In genomic region chr10:87094249-87094648, GRCm38 (mm10) we compare ENCODE assay signal across 8 mouse cellular contexts. TPM values are rescaled to one million over a fixed set of nuclear protein-coding genes. Genes with fewer than 3 reads are reported as not detected.
DNase-seq lines count a peak whose midpoint lies in the region; ATAC-seq and TF ChIP-seq lines count a peak whose summit lies in the region.

No protein-coding gene starts in this region.

- no peak overlapping the region for H3K27ac ChIP-seq in kidney, postnatal 0 days
- H3K27ac ChIP-seq in kidney, embryonic 14.5 days (ENCODE audit: low read depth, low read length): no peak overlapping the region
- H3K27ac ChIP-seq in forebrain, postnatal 0 days (ENCODE audit: low read depth, low read length): no peak overlapping the region
- H3K27ac ChIP-seq in neural tube, embryonic 13.5 days (replicated peaks): no peak overlapping the region
- H3K27ac ChIP-seq in intestine, embryonic 15.5 days: no peak overlapping the region

- in situ Hi-C loops in Patski (cut with MboI; ENCODE audit: low pct_unique_long_range_greater_than_20kb): no loop called here

- POLR2A ChIA-PET in Patski (lab: Charles Lee): no interaction called here

- no peaks in the 10 kb centered on the region for H3K9me3 ChIP-seq in kidney, postnatal 0 days (replicated peaks; ENCODE audit: low read length)
- H3K9me3 ChIP-seq in kidney, embryonic 14.5 days (ENCODE audit: control insufficient read depth, low read length): no peaks in the 10 kb centered on the region
- no peaks in the 10 kb centered on the region for H3K9me3 ChIP-seq in forebrain, postnatal 0 days (ENCODE audit: low read length)
- no peaks in the 10 kb centered on the region for H3K9me3 ChIP-seq in neural tube, embryonic 13.5 days
- no peaks in the 10 kb centered on the region for H3K9me3 ChIP-seq in intestine, embryonic 15.5 days

- DNase-seq in kidney, postnatal 0 days (ENCODE audit: low spot score): peak; percentile 32
- peak; percentile 71 to 77 for DNase-seq in B cell, adult 2 months
- no peak for DNase-seq in Patski (ENCODE audit: low read depth, low spot score)
- no peak for DNase-seq in forebrain, postnatal 0 days

- no peaks in the 10 kb centered on the region for H3K36me3 ChIP-seq in kidney, postnatal 0 days (ENCODE audit: insufficient read depth, low read length)
- H3K36me3 ChIP-seq in kidney, embryonic 14.5 days (ENCODE audit: control insufficient read depth, insufficient read depth, low read length): no peaks in the 10 kb centered on the region
- no peaks in the 10 kb centered on the region for H3K36me3 ChIP-seq in forebrain, postnatal 0 days (ENCODE audit: insufficient read depth)
- no peaks in the 10 kb centered on the region for H3K36me3 ChIP-seq in neural tube, embryonic 13.5 days
- no peaks in the 10 kb centered on the region for H3K36me3 ChIP-seq in intestine, embryonic 15.5 days

- peak; percentile 67 for TF ChIP-seq CTCF in kidney, postnatal 0 days (IDR thresholded peaks at IDR 0.05; ENCODE audit: low read depth)
- TF ChIP-seq CTCF in Patski (IDR thresholded peaks at IDR 0.05): peak; percentile 39
- TF ChIP-seq CTCF in forebrain, postnatal 0 days (IDR thresholded peaks at IDR 0.05; ENCODE audit: low read depth): peak; percentile 55

- CTCF ChIA-PET in Patski (lab: Charles Lee): no interaction called here

- no peak overlapping the region for H3K4me3 ChIP-seq in kidney, postnatal 0 days (replicated peaks; ENCODE audit: low read depth, low read length)
- H3K4me3 ChIP-seq in kidney, embryonic 14.5 days (ENCODE audit: low read length): no peak overlapping the region
- no peak overlapping the region for H3K4me3 ChIP-seq in forebrain, postnatal 0 days (ENCODE audit: low read depth, low read length)
- H3K4me3 ChIP-seq in neural tube, embryonic 13.5 days: no peak overlapping the region
- no peak overlapping the region for H3K4me3 ChIP-seq in intestine, embryonic 15.5 days (replicated peaks)

- H3K9ac ChIP-seq in kidney, postnatal 0 days (ENCODE audit: low read depth, low read length): no peak overlapping the region
- no peak overlapping the region for H3K9ac ChIP-seq in kidney, embryonic 14.5 days (ENCODE audit: low read depth, low read length)
- no peak overlapping the region for H3K9ac ChIP-seq in forebrain, postnatal 0 days
- no peak overlapping the region for H3K9ac ChIP-seq in neural tube, embryonic 13.5 days
- no peak overlapping the region for H3K9ac ChIP-seq in intestine, embryonic 15.5 days

- no peak for ATAC-seq in kidney, postnatal 0 days (replicated peaks; ENCODE audit: low FRiP score, low read depth)
- ATAC-seq in kidney, embryonic 14.5 days (ENCODE audit: low FRiP score, low TSS enrichment): no peak
- ATAC-seq in Patski: no peak
- peak; percentile 18; the same call in 1 of the 2 replicates for ATAC-seq in forebrain, postnatal 0 days
- ATAC-seq in neural tube, embryonic 13.5 days (ENCODE audit: low read depth): peak; percentile 63
- ATAC-seq in monocyte, adult 5-6 weeks (replicated peaks; ENCODE audit: insufficient number of reproducible peaks, low FRiP score, low TSS enrichment, poor library complexity, severe bottlenecking): no peak
- no peak for ATAC-seq in intestine, embryonic 15.5 days

- no peaks in the 10 kb centered on the region for H3K4me1 ChIP-seq in kidney, postnatal 0 days (replicated peaks; ENCODE audit: insufficient read depth, low read length)
- H3K4me1 ChIP-seq in kidney, embryonic 14.5 days (ENCODE audit: control insufficient read depth, insufficient read depth, low read length): no peaks in the 10 kb centered on the region
- no peaks in the 10 kb centered on the region for H3K4me1 ChIP-seq in forebrain, postnatal 0 days (ENCODE audit: insufficient read depth)
- H3K4me1 ChIP-seq in neural tube, embryonic 13.5 days (replicated peaks): peaks cover 3% of the 10 kb centered on the region; the same call in 1 of the 2 replicates
- H3K4me1 ChIP-seq in intestine, embryonic 15.5 days (replicated peaks): no peaks in the 10 kb centered on the region

- no peaks in the 10 kb centered on the region for H3K27me3 ChIP-seq in kidney, postnatal 0 days (ENCODE audit: insufficient read depth, low read length)
- H3K27me3 ChIP-seq in kidney, embryonic 14.5 days (ENCODE audit: control insufficient read depth, insufficient read depth, low read length): no peaks in the 10 kb centered on the region
- H3K27me3 ChIP-seq in Patski: peaks cover 15% of the 10 kb centered on the region
- H3K27me3 ChIP-seq in forebrain, postnatal 0 days (ENCODE audit: insufficient read depth, low read length): no peaks in the 10 kb centered on the region
- H3K27me3 ChIP-seq in neural tube, embryonic 13.5 days: no peaks in the 10 kb centered on the region
- H3K27me3 ChIP-seq in intestine, embryonic 15.5 days (replicated peaks): no peaks in the 10 kb centered on the region

- H3K4me2 ChIP-seq in kidney, postnatal 0 days (ENCODE audit: low read length): no peak overlapping the region
- no peak overlapping the region for H3K4me2 ChIP-seq in kidney, embryonic 14.5 days (replicated peaks; ENCODE audit: low read depth, low read length)
- H3K4me2 ChIP-seq in forebrain, postnatal 0 days (ENCODE audit: low read depth): no peak overlapping the region
- H3K4me2 ChIP-seq in neural tube, embryonic 13.5 days: no peak overlapping the region
- no peak overlapping the region for H3K4me2 ChIP-seq in intestine, embryonic 15.5 days (replicated peaks)

RNA-seq across cellular contexts. Expression of gene 1700113H08Rik, which starts 36.4 kb away (rescaled TPM):
- polyA plus RNA-seq in kidney, postnatal 0 days (2015; fragmentation: Nextera tagmentation; extraction: Ambion mirVana): not detected in 2 replicates
- polyA plus RNA-seq in kidney, embryonic 14.5 days (2014; fragmentation: Nextera tagmentation; extraction: Ambion mirVana): not detected in 2 replicates
- not detected for polyA plus RNA-seq in Patski (2021)
- total RNA-seq in forebrain, postnatal 0 days (2014; rRNA removed): not detected in 2 replicates
- polyA plus RNA-seq in forebrain, postnatal 0 days (2015; fragmentation: Nextera tagmentation; extraction: Ambion mirVana): 0.27 and 0.30 TPM in 2 replicates
- 0.22 and 0.27 TPM in 2 replicates for polyA plus RNA-seq in neural tube, embryonic 13.5 days (2015; fragmentation: Nextera tagmentation; extraction: Ambion mirVana)
- 1.9 TPM in 1 of 3 replicates, not detected in the others for total RNA-seq in monocyte, adult 5-6 weeks (2017)
- polyA plus RNA-seq in intestine, embryonic 15.5 days (2015; fragmentation: Nextera tagmentation; extraction: Ambion mirVana): not detected in 2 replicates

Comparison
In these comparisons a context has a peak if more than half of its experiments do, and no peak if none do; other contexts are left out.
1. ATAC-seq: peak in forebrain, postnatal 0 days (single experiment) and neural tube, embryonic 13.5 days (single experiment); none in kidney, postnatal 0 days (single experiment), kidney, embryonic 14.5 days (single experiment), Patski (single experiment), monocyte, adult 5-6 weeks (single experiment) and intestine, embryonic 15.5 days (single experiment).
2. DNase-seq: peak in kidney, postnatal 0 days (single experiment) and B cell, adult 2 months (2 of 2); none in Patski (single experiment) and forebrain, postnatal 0 days (single experiment).
3. Peak in every context shown above with its lines, with median percentiles within 50 percentile points of each other: CTCF ChIP-seq.